Mouse (Mus musculus) v-Abl transformed pro-B cells (cell line): ENCODE results near the gene Gm28551.
"Not testable (repeated sequence)": the region's sequence is repeated elsewhere in the genome, so short reads cannot be mapped to it uniquely, and the experiment has no call there.

ENCODE experiments used
- in situ Hi-C, 2 experiments: fragments of 400-800 bp; cut with MboI; formaldehyde crosslinking; loops; one replicate each; pipeline ENCODE4 v1.15.1; 2025; ENCODE audit not compliant: unreplicated experiment in 2 of 2

Gene Gm28551

GRCm38 (mm10) chr1:53352327-53353261, at the start of gene Gm28551, which contains the start of the genes Asdurf and Asnsd1:
Gm28551 (minus strand) TSS chr1:53352667.
Asdurf (minus strand) TSS chr1:53352619.
Asnsd1 (minus strand) TSS chr1:53352752.
- in situ Hi-C loops: loop anchor here (5.0 to 25.0 kb wide), 6 partner anchors 35 to 708 kb away; partner anchors contain the start of gene Dnah7a (in 1 of the 2)

DNA sequence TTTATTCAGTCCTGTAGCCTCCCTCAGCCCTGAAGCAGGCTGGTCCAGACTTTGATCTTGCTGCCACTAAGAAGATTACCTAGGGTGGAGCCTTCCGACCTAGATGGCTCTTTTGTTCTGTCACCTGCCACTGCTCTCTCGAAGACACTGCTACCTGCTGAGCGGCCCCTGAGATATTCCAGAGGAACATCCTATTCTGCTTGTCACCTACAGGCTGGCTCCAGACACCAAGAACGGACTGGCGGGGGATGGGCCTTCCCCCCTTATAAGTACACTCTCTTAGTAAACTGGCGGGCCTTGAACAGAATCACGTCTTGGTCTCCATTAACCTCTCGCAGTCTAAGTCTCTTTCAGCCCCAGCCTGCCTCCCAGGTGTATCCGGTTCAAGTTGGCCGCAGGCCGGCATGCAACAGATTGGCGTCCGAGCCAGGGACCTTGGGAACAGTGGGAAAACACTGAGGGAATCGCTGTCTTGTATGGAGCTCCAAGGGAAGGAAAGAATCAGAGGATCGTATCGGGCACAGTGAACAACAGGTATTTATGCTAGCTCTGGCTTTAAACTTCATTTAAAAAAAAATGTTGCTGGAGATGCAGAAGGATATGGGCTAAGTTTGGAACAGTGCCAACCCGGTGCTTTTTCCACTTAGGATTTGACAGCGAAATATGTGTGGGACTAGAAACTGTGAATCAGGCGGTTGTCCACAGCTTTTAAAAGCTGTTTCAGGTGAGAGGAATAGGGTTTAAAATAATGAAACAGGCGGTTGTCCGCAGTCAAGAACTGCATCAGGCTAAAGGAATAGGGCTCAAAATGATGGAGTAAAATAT, 41.7 kb upstream of the Gm28551 start:
- in situ Hi-C loops: not testable (repeated sequence)

GRCm38 (mm10) chr1:53388762-53389161, 36.3 kb upstream of the Gm28551 start:
- in situ Hi-C loops: no loop called here

GRCm38 (mm10) chr1:53384085-53384688, 31.7 kb upstream of the Gm28551 start:
- in situ Hi-C loops: no loop called here

GRCm38 (mm10) chr1:53377731-53378130, 25.3 kb upstream of the Gm28551 start:
- in situ Hi-C loops: no loop called here

GRCm38 (mm10) chr1:53375965-53376364, 23.5 kb upstream of the Gm28551 start:
- in situ Hi-C loops: not testable (repeated sequence)

- in situ Hi-C loops: loop anchor here (10.0 to 25.0 kb wide), 3 partner anchors 346 to 714 kb away; partner anchors contain the start of gene Dnah7a (in 1 of the 2)
These were observed 6.5 kb upstream of the Gm28551 start for GRCm38 (mm10) chr1:53358988-53359387.

- in situ Hi-C loops: no loop called here
These were observed 11.4 kb downstream of the Gm28551 start for GRCm38 (mm10) chr1:53341071-53341470.

- in situ Hi-C loops: not testable (repeated sequence)
These were observed 15.1 kb downstream of the Gm28551 start for GRCm38 (mm10) chr1:53337403-53337802.

GRCm38 (mm10) chr1:53335465-53335864, 17.0 kb downstream of the Gm28551 start:
- in situ Hi-C loops: no loop called here

DNA sequence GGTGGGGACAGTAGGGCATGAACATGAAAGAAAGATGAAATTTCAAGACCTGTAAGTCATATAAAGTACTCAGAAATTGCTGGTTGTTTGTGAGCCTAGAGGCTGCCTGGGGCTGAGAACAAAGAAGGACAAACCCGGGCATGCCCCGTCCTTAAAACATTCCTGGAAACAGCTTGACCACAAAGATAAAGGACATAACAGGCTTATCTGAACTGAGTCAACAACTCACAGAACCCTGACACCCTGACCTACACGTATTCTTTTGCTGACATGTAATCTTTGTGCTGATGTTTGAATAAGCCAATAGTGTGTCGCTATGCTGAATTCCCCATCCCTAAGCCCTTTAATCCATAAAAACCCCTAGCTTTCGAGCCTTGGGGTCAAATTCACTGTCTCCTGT, 18.9 kb downstream of the Gm28551 start:
- in situ Hi-C loops: not testable (repeated sequence)

- in situ Hi-C loops: no loop called here
These were observed 27.5 kb downstream of the Gm28551 start for GRCm38 (mm10) chr1:53324827-53325494.

DNA sequence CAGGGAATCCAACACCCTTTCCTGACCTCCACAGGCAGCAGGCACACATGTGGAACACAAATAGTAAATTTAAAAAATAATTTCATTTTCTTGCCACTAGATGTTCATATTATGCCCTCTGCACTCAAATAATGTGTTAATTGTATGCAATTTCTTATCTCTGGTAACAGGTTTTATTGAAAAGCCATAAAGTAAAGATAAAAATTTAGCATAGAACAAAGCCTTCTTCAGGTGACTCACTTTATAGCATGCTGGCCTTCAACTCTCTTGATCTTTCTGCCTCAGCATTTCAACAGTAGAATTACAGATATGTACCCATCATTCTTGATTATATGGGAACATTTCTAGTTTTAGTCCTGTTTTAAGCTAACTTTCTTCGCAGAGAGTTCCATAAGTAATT, 28.2 kb downstream of the Gm28551 start:
- in situ Hi-C loops: no loop called here

- in situ Hi-C loops: no loop called here
These were observed 29.2 kb downstream of the Gm28551 start for GRCm38 (mm10) chr1:53323254-53323653.

GRCm38 (mm10) chr1:53321662-53322344, 30.7 kb downstream of the Gm28551 start:
- in situ Hi-C loops: no loop called here

- in situ Hi-C loops: no loop called here
These were observed 39.2 kb downstream of the Gm28551 start, which contains the start of gene Osgepl1 for GRCm38 (mm10) chr1:53312989-53313967. Osgepl1 (plus strand) TSS chr1:53313624.

- in situ Hi-C loops: no loop called here
These were observed 52.0 kb downstream of the Gm28551 start for GRCm38 (mm10) chr1:53300506-53300905.
